Mouse (Mus musculus) cerebellum, adult 2 months (tissue): ENCODE results near the gene Uba52.

Source experiments
- CTCF ChIP-seq: fragments of 200-500 bp; IDR thresholded peaks from 2 replicates; pipeline ENCODE4 v1.5.1; 2011; ENCODE audit warnings: low read depth, mild to moderate bottlenecking, control low read depth, low read length, moderate library complexity, borderline replicate concordance; ENCODE audit not compliant: insufficient read depth
- POLR2A ChIP-seq: fragments of 200-500 bp; IDR thresholded peaks from 2 replicates; pipeline ENCODE4 v1.6.1; 2011; ENCODE audit warnings: low read length, control low read depth, borderline replicate concordance; ENCODE audit not compliant: insufficient read depth

- no peak for TF ChIP-seq CTCF
- TF ChIP-seq POLR2A: no peak
Measured at GRCm38 (mm10) chr8:70481908-70482307, 28.7 kb downstream of the Uba52 start.
